Mouse (Mus musculus) MEL (cell line): ENCODE measurements around the gene Tshr.

Source experiments
- BHLHE40 ChIP-seq: IDR thresholded peaks from 2 replicates; pipeline ENCODE4 v1.6.1; 2012; ENCODE audit warnings: low read depth, mild to moderate bottlenecking, inconsistent platforms, low read length, improper control_type of control experiment, borderline replicate concordance
- CHD2 ChIP-seq: IDR thresholded peaks from 2 replicates; pipeline ENCODE4 v1.6.1; 2011; ENCODE audit warnings: low read length, improper control_type of control experiment
- CTCF ChIP-seq, 3 experiments: IDR thresholded peaks in 2 of 3; conservative IDR thresholded peaks in 1 of 3; 2 replicates each; pipeline ENCODE4 v1.5.1; 2011 to 2012; ENCODE audit warnings: low read length in 3 of 3, low read depth in 2 of 3, mild to moderate bottlenecking in 2 of 3, improper control_type of control experiment in 1 of 3, inconsistent platforms in 1 of 3, mixed read lengths in 1 of 3, moderate library complexity in 1 of 3; ENCODE audit not compliant: control insufficient read depth in 1 of 3, insufficient read depth in 1 of 3, poor library complexity in 1 of 3, severe bottlenecking in 1 of 3
- EP300 ChIP-seq, 2 experiments: IDR thresholded peaks; 2 replicates each; pipeline ENCODE4 v1.6.1; 2011; ENCODE audit warnings: improper control_type of control experiment in 2 of 2, low read length in 2 of 2, low read depth in 1 of 2, mild to moderate bottlenecking in 1 of 2
- ETS1 ChIP-seq: IDR thresholded peaks from 2 replicates; pipeline ENCODE4 v1.6.1; 2012; ENCODE audit warnings: low read depth, mild to moderate bottlenecking, inconsistent platforms, low read length, improper control_type of control experiment, moderate library complexity
- GATA1 ChIP-seq: IDR thresholded peaks from 2 replicates; pipeline ENCODE4 v1.6.1; 2011; ENCODE audit warnings: low read depth, low read length, improper control_type of control experiment
- JUND ChIP-seq: IDR thresholded peaks from 2 replicates; pipeline ENCODE4 v1.6.1; 2011; ENCODE audit warnings: low read depth, mild to moderate bottlenecking, improper control_type of control experiment, low read length
- MAFK ChIP-seq: IDR thresholded peaks from 2 replicates; pipeline ENCODE4 v1.6.1; 2011; ENCODE audit warnings: low read depth, mild to moderate bottlenecking, low read length, improper control_type of control experiment, borderline replicate concordance
- MAX ChIP-seq: IDR thresholded peaks from 2 replicates; pipeline ENCODE4 v1.6.1; 2011; ENCODE audit warnings: low read length, improper control_type of control experiment
- POLR2A ChIP-seq, 2 experiments: IDR thresholded peaks; 2 replicates each; pipeline ENCODE4 v1.6.1; 2011 to 2012; ENCODE audit warnings: low read length in 2 of 2, mild to moderate bottlenecking in 2 of 2, control low read depth in 1 of 2, improper control_type of control experiment in 1 of 2, low read depth in 1 of 2, moderate library complexity in 1 of 2; ENCODE audit not compliant: control insufficient read depth in 1 of 2, insufficient read depth in 1 of 2, poor library complexity in 1 of 2
- POLR2AphosphoS2 ChIP-seq: IDR thresholded peaks from 2 replicates; pipeline ENCODE4 v1.6.1; 2011; ENCODE audit warnings: low read length, improper control_type of control experiment
- TBP ChIP-seq: IDR thresholded peaks from 2 replicates; pipeline ENCODE4 v1.8.0; 2011; ENCODE audit warnings: low read depth, low read length, improper control_type of control experiment
- TCF12 ChIP-seq: IDR thresholded peaks from 2 replicates; pipeline ENCODE4 v1.6.1; 2014; ENCODE audit warnings: low read depth, mild to moderate bottlenecking, inconsistent platforms, low read length, improper control_type of control experiment, moderate library complexity
- USF1 ChIP-seq: IDR thresholded peaks from 2 replicates; pipeline ENCODE4 v1.6.1; 2014; ENCODE audit warnings: low read depth, mild to moderate bottlenecking, inconsistent platforms, low read length, improper control_type of control experiment, moderate library complexity

DNA sequence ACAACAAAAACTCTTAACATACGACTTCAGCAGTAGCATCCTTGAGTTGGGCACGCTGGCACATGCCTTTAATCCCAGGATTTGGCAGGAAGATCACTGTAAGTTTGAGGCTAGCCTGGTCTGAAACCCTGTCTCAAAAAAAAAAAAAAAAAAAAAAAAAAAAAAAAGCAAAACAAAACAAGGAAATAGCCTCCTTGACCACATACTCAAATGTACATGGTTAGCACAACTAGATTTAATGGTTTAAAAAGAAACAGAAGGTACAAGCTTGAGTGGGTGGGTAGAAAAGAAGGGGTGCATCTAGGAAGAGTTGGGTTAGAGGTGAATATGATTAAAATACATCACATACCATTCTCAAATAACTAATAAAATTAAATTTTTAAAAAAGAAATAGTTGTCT is 187.3 kb downstream of the Tshr start:
- TF ChIP-seq CTCF (IDR thresholded peaks at IDR 0.05 in 2 of 3, conservative IDR thresholded peaks at IDR 0.05 in 1 of 3; ENCODE audit: control insufficient read depth in 1 of 3, insufficient read depth in 1 of 3, low read depth in 2 of 3, low read length in 3 of 3, poor library complexity in 1 of 3, severe bottlenecking in 1 of 3) (no peak), EP300 (IDR thresholded peaks at IDR 0.05; ENCODE audit: low read depth in 1 of 2, low read length in 2 of 2) (no peak), USF1 (no peak), CHD2 (no peak), POLR2A (IDR thresholded peaks at IDR 0.05; ENCODE audit: control insufficient read depth in 1 of 2, insufficient read depth in 1 of 2, low read depth in 1 of 2, low read length in 2 of 2, poor library complexity in 1 of 2) (no peak), GATA1 (no peak), TCF12 (no peak), MAX (no peak), MAFK (no peak), ETS1 (no peak), TBP (no peak), JUND (no peak), POLR2AphosphoS2 (no peak), BHLHE40 (no peak)
